Mouse (Mus musculus) activated CD4-positive, CD25-positive, alpha-beta regulatory T cell, adult 4 months (primary cell): ENCODE results near the gene 1700009N14Rik. TPM values are rescaled to one million over a fixed set of nuclear protein-coding genes. Genes with fewer than 3 reads are reported as not detected.

Experiments
- ATAC-seq: one replicate; pipeline ENCODE4 v1.8.0; 2017
- polyA plus RNA-seq, 2 experiments: library from polyadenylated mRNA; unstranded; fragments of 100-300 nt; shearing (Covaris generic); gene quantifications; one replicate each; pipeline ENCODE4 v1.2.1; 2017

The 1700009N14Rik gene
- polyA plus RNA-seq: not detected

GRCm38 (mm10) chr4:39450069-39450468, at the start of gene 1700009N14Rik:
TSS of gene 1700009N14Rik (plus strand) at chr4:39450295.
- ATAC-seq: no peak

GRCm38 (mm10) chr4:39437870-39438367, 12.2 kb upstream of the 1700009N14Rik start:
- ATAC-seq: no peak

GRCm38 (mm10) chr4:39474291-39474690, 24.2 kb downstream of the 1700009N14Rik start:
- ATAC-seq: no peak

GRCm38 (mm10) chr4:39486393-39486792, 36.3 kb downstream of the 1700009N14Rik start:
- no peak for ATAC-seq

- no peak for ATAC-seq
These were observed 43.5 kb downstream of the 1700009N14Rik start for GRCm38 (mm10) chr4:39493596-39493995.

- no peak for ATAC-seq
These were observed 45.8 kb downstream of the 1700009N14Rik start for GRCm38 (mm10) chr4:39495875-39496274.
